Mouse (Mus musculus): Measurements from ENCODE around the gene Gnb1. TPM values are rescaled to one million over a fixed set of nuclear protein-coding genes. Genes with fewer than 3 reads are reported as not detected.

Gnb1 gene
- polyA plus RNA-seq, 1 experiment from 2014 or later = 506 TPM

- no peak overlapping the region for H3K9ac ChIP-seq
- no peak overlapping the region for H3K4me2 ChIP-seq (replicated peaks)
- H3K9me3 ChIP-seq = no peaks in the 10 kb centered on the region
- WGBS = 83% methylated on average over 2 of the region's 2 CpGs
- H3K27me3 ChIP-seq = no peaks in the 10 kb centered on the region
- no peak for ATAC-seq (ENCODE audit: low FRiP score, low read depth)
- H3K4me3 ChIP-seq = no peak overlapping the region
- peaks cover 6% of the 10 kb centered on the region for H3K4me1 ChIP-seq
- peaks cover 6% of the 10 kb centered on the region; the same call in 1 of the 2 replicates for H3K36me3 ChIP-seq
- H3K27ac ChIP-seq = no peak overlapping the region
Measured at GRCm38 (mm10) chr4:155571442-155571841, 80.3 kb downstream of the Gnb1 start.

- Histone ChIP-seq H3K4me2 (replicated peaks) (no peak overlapping the region), H3K27ac (no peak overlapping the region), H3K4me1 (peaks cover 5% of the 10 kb centered on the region; the same call in 1 of the 2 replicates), H3K9me3 (no peaks in the 10 kb centered on the region), H3K4me3 (no peak overlapping the region), H3K27me3 (no peaks in the 10 kb centered on the region), H3K36me3 (peaks cover 23% of the 10 kb centered on the region), H3K9ac (no peak overlapping the region)
- no peak for ATAC-seq (ENCODE audit: low FRiP score, low read depth)
- WGBS = 88% methylated on average over 2 of the region's 2 CpGs
Measured at GRCm38 (mm10) chr4:155573155-155573554, 82.0 kb downstream of the Gnb1 start.

GRCm38 (mm10) chr4:155573876-155574275 lies 82.7 kb downstream of the Gnb1 start:
- peaks cover 31% of the 10 kb centered on the region for H3K36me3 ChIP-seq
- H3K4me2 ChIP-seq (replicated peaks) = no peak overlapping the region
- no peaks in the 10 kb centered on the region for H3K9me3 ChIP-seq
- no peaks in the 10 kb centered on the region for H3K27me3 ChIP-seq
- H3K27ac ChIP-seq = no peak overlapping the region
- H3K9ac ChIP-seq = no peak overlapping the region
- WGBS = 91% methylated on average over 9 of the region's 9 CpGs
- no peak for ATAC-seq (ENCODE audit: low FRiP score, low read depth)
- H3K4me3 ChIP-seq = no peak overlapping the region
- peaks cover 5% of the 10 kb centered on the region; the same call in 1 of the 2 replicates for H3K4me1 ChIP-seq

- WGBS = 88% methylated on average over 11 of the region's 11 CpGs
- Histone ChIP-seq H3K27ac (no peak overlapping the region), H3K9ac (no peak overlapping the region), H3K4me1 (peaks cover 5% of the 10 kb centered on the region; the same call in 1 of the 2 replicates), H3K9me3 (no peaks in the 10 kb centered on the region), H3K4me3 (no peak overlapping the region), H3K27me3 (no peaks in the 10 kb centered on the region), H3K4me2 (replicated peaks) (no peak overlapping the region), H3K36me3 (peaks cover 41% of the 10 kb centered on the region)
- no peak for ATAC-seq (ENCODE audit: low FRiP score, low read depth)
Measured at GRCm38 (mm10) chr4:155574931-155575330, 83.8 kb downstream of the Gnb1 start.

GRCm38 (mm10) chr4:155575521-155575920 lies 84.4 kb downstream of the Gnb1 start:
- peaks cover 44% of the 10 kb centered on the region for H3K36me3 ChIP-seq
- no peak overlapping the region for H3K9ac ChIP-seq
- no peaks in the 10 kb centered on the region for H3K27me3 ChIP-seq
- ATAC-seq (ENCODE audit: low FRiP score, low read depth) = no peak
- no peak overlapping the region for H3K4me2 ChIP-seq (replicated peaks)
- H3K4me3 ChIP-seq = no peak overlapping the region
- H3K4me1 ChIP-seq = peaks cover 5% of the 10 kb centered on the region; the same call in 1 of the 2 replicates
- H3K9me3 ChIP-seq = no peaks in the 10 kb centered on the region
- no peak overlapping the region for H3K27ac ChIP-seq
- WGBS = 91% methylated on average over 8 of the region's 8 CpGs

- ATAC-seq (ENCODE audit: low FRiP score, low read depth) = no peak
- H3K4me3 ChIP-seq = no peak overlapping the region
- no peak overlapping the region for H3K4me2 ChIP-seq (replicated peaks)
- H3K4me1 ChIP-seq = no peaks in the 10 kb centered on the region
- H3K27me3 ChIP-seq = no peaks in the 10 kb centered on the region
- H3K36me3 ChIP-seq = peaks cover 49% of the 10 kb centered on the region
- 92% methylated on average over 9 of the region's 9 CpGs for WGBS
- H3K27ac ChIP-seq = no peak overlapping the region
- H3K9ac ChIP-seq = no peak overlapping the region
- no peaks in the 10 kb centered on the region for H3K9me3 ChIP-seq
Measured at GRCm38 (mm10) chr4:155577132-155577531, 86.0 kb downstream of the Gnb1 start.

- H3K4me3 ChIP-seq = no peak overlapping the region
- WGBS = 92% methylated on average over 5 of the region's 5 CpGs
- no peak overlapping the region for H3K4me2 ChIP-seq (replicated peaks)
- H3K9me3 ChIP-seq = no peaks in the 10 kb centered on the region
- H3K36me3 ChIP-seq = peaks cover 55% of the 10 kb centered on the region
- no peak overlapping the region for H3K9ac ChIP-seq
- no peak for ATAC-seq (ENCODE audit: low FRiP score, low read depth)
- H3K27ac ChIP-seq = no peak overlapping the region
- H3K27me3 ChIP-seq = no peaks in the 10 kb centered on the region
- H3K4me1 ChIP-seq = no peaks in the 10 kb centered on the region
Measured at GRCm38 (mm10) chr4:155577741-155578140, 86.6 kb downstream of the Gnb1 start.

- ATAC-seq (ENCODE audit: low FRiP score, low read depth) = no peak
- WGBS = 82% methylated on average over 7 of the region's 7 CpGs
- peaks cover 62% of the 10 kb centered on the region for H3K36me3 ChIP-seq
Measured at GRCm38 (mm10) chr4:155578336-155579125, 87.4 kb downstream of the Gnb1 start.

GRCm38 (mm10) chr4:155580420-155580819 lies 89.3 kb downstream of the Gnb1 start:
- Histone ChIP-seq H3K9me3 (no peaks in the 10 kb centered on the region), H3K4me3 (no peak overlapping the region), H3K36me3 (peaks cover 79% of the 10 kb centered on the region), H3K27ac (no peak overlapping the region), H3K4me1 (no peaks in the 10 kb centered on the region), H3K27me3 (no peaks in the 10 kb centered on the region), H3K9ac (no peak overlapping the region), H3K4me2 (replicated peaks) (no peak overlapping the region)
- ATAC-seq (ENCODE audit: low FRiP score, low read depth) = no peak
- WGBS = 31% methylated on average over 1 of the region's 1 CpGs

More at GRCm38 (mm10) chr4:155578336-155579125, 87.4 kb downstream of the Gnb1 start:
- Histone ChIP-seq H3K4me2 (replicated peaks) (no peak overlapping the region), H3K4me1 (no peaks in the 10 kb centered on the region), H3K27me3 (no peaks in the 10 kb centered on the region), H3K4me3 (no peak overlapping the region), H3K9ac (no peak overlapping the region), H3K9me3 (no peaks in the 10 kb centered on the region), H3K27ac (no peak overlapping the region)

GRCm38 (mm10) chr4:155582279-155582905 lies 91.2 kb downstream of the Gnb1 start:
- H3K9me3 ChIP-seq = no peaks in the 10 kb centered on the region
- no peak for ATAC-seq (ENCODE audit: low FRiP score, low read depth)
- no peak overlapping the region for H3K4me3 ChIP-seq
- peaks cover 84% of the 10 kb centered on the region for H3K36me3 ChIP-seq
- H3K4me1 ChIP-seq = no peaks in the 10 kb centered on the region
- 95% methylated on average over 6 of the region's 6 CpGs for WGBS
- no peak overlapping the region for H3K27ac ChIP-seq
- H3K4me2 ChIP-seq (replicated peaks) = no peak overlapping the region
- no peaks in the 10 kb centered on the region for H3K27me3 ChIP-seq
- H3K9ac ChIP-seq = no peak overlapping the region

- Histone ChIP-seq H3K27me3 (no peaks in the 10 kb centered on the region), H3K4me2 (replicated peaks) (no peak overlapping the region), H3K9ac (no peak overlapping the region), H3K36me3 (peaks cover 69% of the 10 kb centered on the region), H3K27ac (no peak overlapping the region), H3K4me3 (no peak overlapping the region), H3K4me1 (no peaks in the 10 kb centered on the region), H3K9me3 (no peaks in the 10 kb centered on the region)
- WGBS = 92% methylated on average over 5 of the region's 5 CpGs
- ATAC-seq (ENCODE audit: low FRiP score, low read depth) = no peak
Measured at GRCm38 (mm10) chr4:155589356-155589755, 98.2 kb downstream of the Gnb1 start.

- WGBS = 87% methylated on average over 7 of the region's 7 CpGs
- Histone ChIP-seq H3K4me2 (replicated peaks) (no peak overlapping the region), H3K4me1 (no peaks in the 10 kb centered on the region), H3K9ac (no peak overlapping the region), H3K27me3 (no peaks in the 10 kb centered on the region), H3K4me3 (no peak overlapping the region), H3K27ac (no peak overlapping the region), H3K9me3 (no peaks in the 10 kb centered on the region), H3K36me3 (peaks cover 51% of the 10 kb centered on the region)
- no peak for ATAC-seq (ENCODE audit: low FRiP score, low read depth)
Measured at GRCm38 (mm10) chr4:155591012-155591719, 100.0 kb downstream of the Gnb1 start.
